Mouse (Mus musculus): ENCODE data around the gene Krt82.
"Not testable (repeated sequence)": the region's sequence is repeated elsewhere in the genome, so short reads cannot be mapped to it uniquely, and the experiment has no call there.

Krt82 gene

DNA sequence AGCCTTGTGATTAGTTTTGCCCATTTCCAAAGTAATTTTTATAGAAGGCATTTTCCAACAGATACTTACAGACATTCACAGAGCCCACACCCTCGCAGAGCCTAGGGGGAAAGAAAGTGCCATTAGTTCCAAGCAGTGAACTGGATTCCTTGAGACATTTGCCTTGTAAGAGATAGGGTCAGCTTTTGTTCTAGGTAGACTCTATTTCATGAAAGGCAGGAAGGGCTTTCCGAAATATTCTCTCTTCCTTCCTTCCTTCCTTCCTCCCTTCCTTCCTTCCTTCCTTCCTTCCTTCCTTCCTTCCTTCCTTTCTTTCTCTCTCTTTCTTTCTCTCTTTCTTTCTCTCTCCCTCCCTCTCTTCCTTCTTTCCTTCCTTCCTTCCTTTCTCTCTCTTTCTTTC lies 33.3 kb downstream of the Krt82 start, which contains the start of gene Gm49425:
Gene Gm49425 (minus strand): TSS at position 101 of the 400 bp plus-strand sequence.
- not testable (repeated sequence) for DNase-seq (ENCODE audit: low spot score)

DNA sequence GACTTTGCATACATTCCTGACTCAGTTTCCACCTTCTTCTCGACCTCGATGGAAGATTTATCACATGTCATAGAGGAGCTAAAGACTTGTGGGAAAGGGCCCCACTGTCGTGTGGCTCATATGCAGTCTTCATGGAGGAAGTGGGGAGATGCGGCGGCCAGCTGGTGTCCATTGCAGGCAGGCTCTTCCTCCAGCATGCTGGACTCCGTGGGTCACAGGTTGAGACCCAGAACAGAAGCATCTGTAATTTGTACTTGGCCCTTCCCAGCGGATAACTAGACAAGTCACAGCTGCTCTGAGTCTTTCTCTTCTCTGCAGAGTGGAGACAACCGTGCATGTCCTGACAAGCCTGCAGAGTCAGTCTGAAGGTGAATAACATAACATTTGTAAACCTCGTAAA lies 42.2 kb downstream of the Krt82 start:
- DNase-seq (ENCODE audit: low spot score): no peak

DNA sequence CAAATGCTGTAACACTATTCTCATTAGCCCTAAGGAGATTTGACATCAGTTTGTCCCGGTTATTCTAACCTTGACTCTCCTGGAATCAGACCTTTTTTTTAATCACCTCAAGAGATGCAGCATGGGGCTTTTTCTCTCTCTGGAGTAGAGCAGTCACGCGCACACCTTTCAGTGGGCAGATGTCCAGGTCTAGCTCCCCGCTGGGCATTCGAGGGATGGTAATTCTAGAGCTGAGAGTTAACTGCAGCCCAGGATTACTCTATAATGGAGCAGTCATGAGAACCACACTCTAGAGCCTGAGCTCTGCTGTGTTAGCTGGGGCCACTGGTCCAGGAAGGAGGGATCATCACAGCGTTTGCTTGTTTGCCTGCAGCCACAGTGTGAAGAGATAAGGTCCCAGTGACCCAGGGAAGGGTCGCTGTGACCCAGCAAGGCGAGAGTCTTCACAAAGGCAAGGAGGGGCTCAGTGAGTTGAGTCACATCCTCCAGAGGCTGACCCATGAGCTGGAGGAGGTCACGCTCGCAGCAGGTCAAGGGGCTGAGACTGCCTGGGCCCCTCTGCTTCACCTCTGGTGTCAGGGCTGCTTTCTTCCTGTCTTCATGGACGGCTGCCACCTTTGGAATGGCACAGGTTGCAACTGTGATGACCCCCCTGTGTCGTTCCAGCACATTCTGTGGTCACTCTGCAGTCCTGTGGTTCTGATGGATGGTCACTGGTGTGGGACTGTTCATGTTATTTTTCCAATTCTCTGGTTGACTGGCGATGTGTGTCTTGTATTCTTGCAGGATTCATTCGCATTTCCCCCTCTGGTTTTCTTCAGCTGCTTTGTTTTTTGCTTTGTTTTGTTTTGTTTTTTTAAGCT lies 43.3 kb downstream of the Krt82 start:
- DNase-seq (ENCODE audit: low spot score): no peak

DNA sequence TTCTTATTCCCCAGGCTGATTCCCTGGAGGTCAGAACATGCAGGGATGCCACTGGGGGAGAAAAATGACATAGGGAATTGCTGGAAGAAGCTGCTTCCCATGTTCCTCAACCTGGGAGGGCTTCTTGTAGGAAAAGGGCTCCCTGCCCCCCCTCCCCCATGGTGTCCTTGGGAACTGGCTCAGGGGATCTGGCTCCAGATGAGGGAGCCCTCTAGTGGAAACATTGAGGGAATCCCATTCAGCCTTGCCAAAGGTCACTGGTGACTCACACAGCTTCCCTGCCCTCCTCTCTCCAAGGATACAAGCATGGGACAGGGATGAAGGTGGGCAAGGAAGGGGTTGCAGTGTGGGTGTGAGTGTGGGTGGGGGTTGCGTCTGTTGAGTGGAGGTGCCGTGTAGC lies 53.3 kb downstream of the Krt82 start:
- DNase-seq (ENCODE audit: low spot score): no peak

DNA sequence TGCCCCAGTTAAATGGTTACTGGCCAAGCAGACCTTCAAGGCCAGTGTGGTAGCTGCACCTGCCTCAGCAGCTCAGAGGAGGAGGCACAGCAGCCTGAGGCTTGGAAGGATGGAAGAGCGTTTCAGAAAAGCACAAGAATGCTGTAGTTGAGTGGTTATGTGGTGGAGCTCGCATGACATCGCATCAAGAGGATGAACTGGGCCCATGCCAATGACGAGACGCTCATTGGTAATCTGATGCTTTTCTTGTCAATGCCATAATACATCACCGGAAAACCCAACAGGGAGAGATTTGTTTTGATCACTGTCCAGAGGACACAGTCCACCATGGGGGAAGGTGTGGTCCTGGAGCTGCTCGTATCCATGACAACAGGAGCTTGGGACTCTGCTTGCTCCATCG lies 55.2 kb downstream of the Krt82 start:
- DNase-seq (ENCODE audit: low spot score): no peak

DNA sequence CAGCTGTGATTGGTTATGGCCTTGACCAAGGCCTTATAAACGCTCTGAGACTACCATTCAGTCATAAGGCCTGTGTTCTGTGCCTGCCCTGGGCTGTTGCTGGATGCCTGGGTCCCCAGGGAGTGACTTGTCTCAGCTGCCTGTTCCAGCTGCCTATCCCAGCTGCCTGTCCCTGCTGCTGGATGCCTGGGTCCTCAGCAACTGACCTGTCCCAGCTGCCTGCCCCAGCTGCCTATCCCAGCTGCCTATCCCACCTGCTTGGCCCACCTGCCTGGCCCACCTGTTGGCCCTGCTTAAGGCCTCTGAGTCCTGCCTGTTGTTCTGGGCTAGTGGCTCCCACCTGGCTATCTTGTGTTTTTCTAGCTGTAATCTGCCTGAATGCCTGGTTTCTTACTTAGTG lies 56.3 kb downstream of the Krt82 start:
- DNase-seq (ENCODE audit: low spot score): no peak

DNA sequence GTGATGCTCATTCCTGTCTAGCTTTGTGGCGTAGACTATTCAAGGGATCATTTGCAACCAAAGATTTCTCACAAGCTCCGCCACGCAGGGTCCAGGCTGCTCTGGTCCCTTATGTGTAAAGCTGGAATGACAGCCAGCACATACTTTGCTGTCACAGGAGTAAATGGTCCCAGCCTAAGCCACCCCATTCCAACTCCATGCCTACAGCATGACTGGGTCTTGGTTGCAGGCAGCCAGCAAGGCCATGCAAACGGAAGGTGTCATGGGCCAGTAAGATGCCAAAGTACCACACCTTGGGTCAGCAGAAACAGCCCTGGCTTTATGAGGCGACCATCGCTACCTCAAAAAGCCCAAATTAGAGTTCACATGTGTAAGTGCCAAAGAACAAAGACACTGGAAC lies 56.8 kb downstream of the Krt82 start:
- no peak for DNase-seq (ENCODE audit: low spot score)

DNA sequence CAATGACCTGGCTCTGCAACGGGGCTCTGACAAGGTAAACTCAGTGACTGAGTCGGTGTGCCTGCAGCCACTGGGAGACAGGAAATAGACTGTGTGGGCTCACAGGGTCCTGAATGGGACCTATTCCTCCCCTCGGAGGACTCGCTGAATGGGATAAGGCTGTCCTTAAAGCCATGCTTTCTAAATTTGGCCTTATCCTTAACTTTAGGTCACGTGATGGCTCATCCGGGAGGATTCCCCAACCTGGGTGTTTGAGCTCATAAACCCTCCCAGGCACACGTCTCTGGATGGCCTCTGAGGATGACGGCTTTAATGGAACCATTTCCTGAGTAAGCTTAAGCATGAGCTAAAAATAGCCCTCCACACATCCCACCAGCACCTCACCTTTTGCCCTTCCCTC lies 57.7 kb downstream of the Krt82 start:
- DNase-seq (ENCODE audit: low spot score): no peak

DNA sequence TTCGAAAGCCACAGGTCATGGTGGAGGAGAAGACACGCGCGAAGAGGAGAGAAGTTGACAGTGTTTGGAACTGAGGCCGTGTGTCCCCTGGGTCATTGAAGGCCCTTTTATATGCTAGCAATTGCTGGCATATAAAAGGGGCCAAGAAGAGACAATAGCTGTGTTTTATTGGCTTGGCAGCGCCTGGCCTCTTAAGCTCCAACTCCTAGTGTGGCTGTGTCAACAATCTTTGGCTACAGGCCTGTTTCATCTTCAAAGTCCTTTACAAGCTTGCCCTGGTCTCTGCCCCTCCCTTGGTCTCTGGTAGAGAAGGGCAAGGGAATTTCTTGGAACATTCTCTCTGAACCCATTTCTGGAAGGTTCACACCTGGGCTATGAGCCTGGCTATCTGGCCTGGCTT lies 59.0 kb downstream of the Krt82 start, which contains the start of gene Krt83:
Gene Krt83 (minus strand): TSS at position 82 of the 400 bp plus-strand sequence.
- no peak for DNase-seq (ENCODE audit: low spot score)

All from testis, postnatal 10 days (tissue).